Mouse (Mus musculus): ENCODE measurements around the gene Kmo. TPM values are rescaled to one million over a fixed set of nuclear protein-coding genes. Genes with fewer than 3 reads are reported as not detected.

Gene Kmo
- polyA plus RNA-seq, 1 experiment: 11.4 TPM

DNA sequence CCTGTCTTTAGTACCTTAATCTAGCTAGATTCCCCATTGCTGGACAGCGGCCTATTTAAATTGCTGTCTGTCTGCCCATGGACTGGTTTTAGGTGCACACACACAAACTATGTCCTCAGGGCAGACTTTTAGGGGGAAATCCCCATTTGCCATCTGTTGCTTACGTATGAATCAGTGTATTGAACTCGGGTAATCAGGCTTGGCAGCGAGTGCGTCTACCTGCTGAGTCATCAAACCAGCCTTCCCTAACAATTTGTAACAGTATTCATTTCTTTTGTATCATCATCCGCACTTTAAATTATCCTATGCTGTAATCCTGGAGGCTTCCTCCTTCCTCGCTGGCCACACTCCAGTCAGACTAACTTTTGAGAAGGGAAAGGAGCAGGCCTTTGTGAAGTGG is 49.9 kb downstream of the Kmo start:
- Histone ChIP-seq H3K4me3 (replicated peaks; ENCODE audit: control insufficient read depth, low read depth, low read length) (no peak overlapping the region), H3K27ac (ENCODE audit: control insufficient read depth, insufficient read depth, low read depth, low read length, poor library complexity) (no peak overlapping the region), H3K4me1 (ENCODE audit: control insufficient read depth, insufficient read depth, low read length) (no peaks in the 10 kb centered on the region)
- 70% methylated on average over 7 of the region's 7 CpGs for WGBS
- no peak for TF ChIP-seq CTCF (IDR thresholded peaks at IDR 0.05; ENCODE audit: control insufficient read depth, insufficient read depth, low read length)
- no peak for TF ChIP-seq POLR2A (IDR thresholded peaks at IDR 0.05; ENCODE audit: borderline replicate concordance, control insufficient read depth, low read depth, low read length)

DNA sequence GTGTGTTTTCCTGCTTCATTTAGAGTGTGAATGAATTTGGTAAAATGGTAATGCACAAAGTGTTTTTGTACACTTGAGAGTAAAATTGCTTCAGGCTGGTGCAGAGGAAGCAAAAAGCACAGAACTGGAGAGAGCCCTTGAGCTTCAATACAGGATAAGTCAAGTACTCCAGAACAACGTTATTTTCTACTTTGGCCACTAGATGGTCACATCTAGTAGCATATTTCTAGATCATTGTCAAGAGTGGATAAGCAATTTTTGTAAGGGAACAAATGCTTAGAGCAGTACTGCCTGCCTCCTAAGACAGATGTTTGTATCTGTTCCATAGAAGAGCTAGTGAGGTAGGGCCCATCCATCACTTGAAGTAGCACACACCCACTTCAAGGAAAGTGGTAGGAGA is 51.4 kb downstream of the Kmo start:
- H3K4me1 ChIP-seq (ENCODE audit: control insufficient read depth, insufficient read depth, low read length): no peaks in the 10 kb centered on the region
- H3K27ac ChIP-seq (ENCODE audit: control insufficient read depth, insufficient read depth, low read depth, low read length, poor library complexity): no peak overlapping the region
- TF ChIP-seq CTCF (IDR thresholded peaks at IDR 0.05; ENCODE audit: control insufficient read depth, insufficient read depth, low read length): no peak
- TF ChIP-seq POLR2A (IDR thresholded peaks at IDR 0.05; ENCODE audit: borderline replicate concordance, control insufficient read depth, low read depth, low read length): no peak
- no peak overlapping the region for H3K4me3 ChIP-seq (replicated peaks; ENCODE audit: control insufficient read depth, low read depth, low read length)
- 3% methylated on average over 1 of the region's 1 CpGs for WGBS

DNA sequence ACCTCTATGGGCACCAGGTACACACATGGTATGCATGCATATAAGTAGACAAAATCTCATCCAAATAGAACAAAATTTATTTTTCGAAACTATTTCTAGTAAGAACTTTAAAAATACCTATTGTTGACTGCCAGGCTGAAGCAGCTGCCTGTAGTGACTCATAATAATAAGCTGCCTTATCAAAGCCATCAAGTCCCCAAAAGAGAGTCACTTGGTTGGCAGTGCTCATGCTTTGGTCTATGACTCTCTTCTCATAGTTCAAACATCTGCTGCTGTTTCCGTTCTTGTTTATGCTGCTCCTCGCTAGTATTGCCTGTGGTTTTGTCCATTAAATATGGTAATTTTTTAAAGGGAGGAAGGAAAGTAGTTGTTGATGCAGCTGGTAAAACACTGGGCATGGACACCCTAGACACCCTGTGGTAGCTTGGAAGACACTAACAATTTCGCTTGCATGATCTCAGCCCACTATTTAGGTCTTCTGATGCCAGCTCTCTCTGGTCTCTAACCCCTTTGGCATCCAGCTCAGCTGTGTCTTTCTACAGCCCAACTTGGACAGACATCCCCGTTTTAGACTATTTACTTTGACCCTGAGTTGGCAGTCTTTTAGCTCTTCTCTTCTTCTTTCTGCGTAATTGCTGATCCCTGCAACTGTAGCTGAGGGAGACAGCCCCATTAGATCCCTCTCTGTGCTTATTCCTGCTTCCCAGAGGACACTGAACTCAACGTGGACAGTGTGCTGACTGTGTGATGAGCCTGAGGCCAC is 53.6 kb downstream of the Kmo start:
- H3K4me3 ChIP-seq (replicated peaks; ENCODE audit: control insufficient read depth, low read depth, low read length): no peak overlapping the region
- 61% methylated on average over 7 of the region's 7 CpGs for WGBS
- H3K4me1 ChIP-seq (ENCODE audit: control insufficient read depth, insufficient read depth, low read length): no peaks in the 10 kb centered on the region
- no peak overlapping the region for H3K27ac ChIP-seq (ENCODE audit: control insufficient read depth, insufficient read depth, low read depth, low read length, poor library complexity)
- TF ChIP-seq POLR2A (IDR thresholded peaks at IDR 0.05; ENCODE audit: borderline replicate concordance, control insufficient read depth, low read depth, low read length) (no peak), CTCF (IDR thresholded peaks at IDR 0.05; ENCODE audit: control insufficient read depth, insufficient read depth, low read length) (no peak)

DNA sequence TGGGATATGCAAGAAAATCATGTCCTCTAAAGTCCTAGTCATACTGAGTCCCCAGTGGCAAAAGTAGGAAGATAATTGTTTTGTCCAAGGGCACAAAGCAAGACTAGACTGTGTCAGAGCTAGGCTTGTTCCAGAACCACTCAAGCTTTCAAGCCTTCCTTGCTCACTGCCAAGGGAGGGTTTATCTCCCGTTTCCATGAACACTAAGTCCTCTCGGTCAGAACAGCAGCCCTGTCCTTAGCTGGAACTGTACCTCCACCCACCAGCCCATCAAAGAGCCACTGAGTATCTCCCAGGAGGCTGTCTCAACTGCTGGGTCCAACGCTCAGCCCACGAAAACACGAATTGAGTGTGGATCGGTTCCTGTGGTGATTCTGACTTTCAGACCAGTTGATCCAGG is 54.9 kb downstream of the Kmo start:
- Histone ChIP-seq H3K4me1 (ENCODE audit: control insufficient read depth, insufficient read depth, low read length) (no peaks in the 10 kb centered on the region), H3K27ac (ENCODE audit: control insufficient read depth, insufficient read depth, low read depth, low read length, poor library complexity) (no peak overlapping the region), H3K4me3 (replicated peaks; ENCODE audit: control insufficient read depth, low read depth, low read length) (no peak overlapping the region)
- 68% methylated on average over 6 of the region's 6 CpGs for WGBS
- TF ChIP-seq POLR2A (IDR thresholded peaks at IDR 0.05; ENCODE audit: borderline replicate concordance, control insufficient read depth, low read depth, low read length): no peak
- no peak for TF ChIP-seq CTCF (IDR thresholded peaks at IDR 0.05; ENCODE audit: control insufficient read depth, insufficient read depth, low read length)

DNA sequence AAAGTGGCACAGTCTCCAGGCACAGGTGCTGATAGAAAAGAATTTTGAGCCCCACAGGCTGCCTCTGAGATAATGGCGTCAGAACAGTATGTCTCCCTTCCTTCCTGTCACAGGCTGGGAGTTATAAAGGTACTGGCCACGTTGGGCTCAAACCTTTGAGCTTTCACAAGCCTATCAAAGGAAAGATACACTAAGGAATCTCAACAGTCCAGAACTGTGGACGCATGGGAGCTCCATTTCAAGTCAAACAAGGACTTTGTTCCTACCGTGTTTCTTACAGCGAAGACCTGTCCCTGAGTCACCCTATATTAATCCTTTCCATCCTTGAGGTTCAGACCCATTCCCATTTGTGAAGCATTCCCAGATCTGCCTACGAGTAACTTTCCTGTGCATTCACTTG is 57.3 kb downstream of the Kmo start:
- Histone ChIP-seq H3K4me1 (ENCODE audit: control insufficient read depth, insufficient read depth, low read length) (no peaks in the 10 kb centered on the region), H3K4me3 (replicated peaks; ENCODE audit: control insufficient read depth, low read depth, low read length) (no peak overlapping the region), H3K27ac (ENCODE audit: control insufficient read depth, insufficient read depth, low read depth, low read length, poor library complexity) (no peak overlapping the region)
- TF ChIP-seq POLR2A (IDR thresholded peaks at IDR 0.05; ENCODE audit: borderline replicate concordance, control insufficient read depth, low read depth, low read length) (no peak), CTCF (IDR thresholded peaks at IDR 0.05; ENCODE audit: control insufficient read depth, insufficient read depth, low read length) (no peak)
- 72% methylated on average over 6 of the region's 6 CpGs for WGBS

DNA sequence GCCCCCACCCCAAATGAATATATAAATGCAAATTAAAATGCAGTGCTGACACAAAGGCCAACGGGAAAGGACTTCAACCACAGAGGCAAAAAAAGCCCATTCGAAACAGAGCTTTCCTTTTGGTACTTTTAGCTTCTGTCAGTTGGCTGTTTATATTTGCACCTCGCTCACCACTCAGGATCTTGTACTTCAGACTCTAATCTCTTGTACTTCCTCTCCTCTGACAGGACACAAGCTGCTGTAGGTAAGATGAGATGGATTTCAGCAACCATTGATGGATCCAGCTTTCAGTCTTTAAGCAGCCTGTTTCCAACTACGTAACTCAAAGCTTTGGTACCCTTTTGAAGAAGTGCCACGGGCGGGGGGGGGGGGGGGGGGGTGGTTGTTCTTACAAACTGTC is 60.8 kb downstream of the Kmo start:
- no peak overlapping the region for H3K4me3 ChIP-seq (replicated peaks; ENCODE audit: control insufficient read depth, low read depth, low read length)
- WGBS: 59% methylated on average over 6 of the region's 6 CpGs
- H3K4me1 ChIP-seq (ENCODE audit: control insufficient read depth, insufficient read depth, low read length): no peaks in the 10 kb centered on the region
- TF ChIP-seq CTCF (IDR thresholded peaks at IDR 0.05; ENCODE audit: control insufficient read depth, insufficient read depth, low read length): no peak
- TF ChIP-seq POLR2A (IDR thresholded peaks at IDR 0.05; ENCODE audit: borderline replicate concordance, control insufficient read depth, low read depth, low read length): no peak
- no peak overlapping the region for H3K27ac ChIP-seq (ENCODE audit: control insufficient read depth, insufficient read depth, low read depth, low read length, poor library complexity)

DNA sequence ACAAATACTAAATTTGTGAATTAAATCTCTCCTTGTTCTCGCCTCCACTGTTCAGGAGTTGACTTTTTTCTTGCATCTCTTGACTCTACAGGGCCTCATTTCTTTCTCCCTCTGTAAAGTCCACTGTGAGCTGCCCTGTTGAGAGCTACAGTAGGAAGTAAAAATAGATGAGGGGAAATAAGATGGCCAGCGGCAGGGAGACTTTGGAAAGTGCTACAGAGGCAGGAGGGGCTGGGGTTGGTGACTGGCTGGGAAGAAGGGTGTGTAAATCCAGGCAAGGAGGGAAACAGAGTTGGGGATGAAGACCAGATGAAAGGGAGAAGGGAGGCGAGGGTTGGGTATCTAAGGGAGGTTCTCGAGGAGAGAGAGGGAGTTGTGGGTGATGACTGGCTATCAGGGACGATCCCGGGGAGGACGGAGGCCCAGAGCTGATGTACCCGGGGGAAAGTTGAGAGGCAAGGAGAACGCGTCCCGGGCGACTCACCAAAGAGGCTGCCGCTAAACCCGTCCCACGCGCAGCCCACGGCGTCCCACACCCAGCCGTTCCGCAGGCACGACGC is 71.6 kb downstream of the Kmo start:
- Histone ChIP-seq H3K4me1 (ENCODE audit: control insufficient read depth, insufficient read depth, low read length) (no peaks in the 10 kb centered on the region), H3K27ac (ENCODE audit: control insufficient read depth, insufficient read depth, low read depth, low read length, poor library complexity) (peak overlapping the region; percentile 82; the same call in 1 of the 2 replicates), H3K4me3 (replicated peaks; ENCODE audit: control insufficient read depth, low read depth, low read length) (peak overlapping the region; percentile 94)
- no peak for TF ChIP-seq POLR2A (IDR thresholded peaks at IDR 0.05; ENCODE audit: borderline replicate concordance, control insufficient read depth, low read depth, low read length)
- no peak for TF ChIP-seq CTCF (IDR thresholded peaks at IDR 0.05; ENCODE audit: control insufficient read depth, insufficient read depth, low read length)
- WGBS: 3% methylated on average over 22 of the region's 22 CpGs

DNA sequence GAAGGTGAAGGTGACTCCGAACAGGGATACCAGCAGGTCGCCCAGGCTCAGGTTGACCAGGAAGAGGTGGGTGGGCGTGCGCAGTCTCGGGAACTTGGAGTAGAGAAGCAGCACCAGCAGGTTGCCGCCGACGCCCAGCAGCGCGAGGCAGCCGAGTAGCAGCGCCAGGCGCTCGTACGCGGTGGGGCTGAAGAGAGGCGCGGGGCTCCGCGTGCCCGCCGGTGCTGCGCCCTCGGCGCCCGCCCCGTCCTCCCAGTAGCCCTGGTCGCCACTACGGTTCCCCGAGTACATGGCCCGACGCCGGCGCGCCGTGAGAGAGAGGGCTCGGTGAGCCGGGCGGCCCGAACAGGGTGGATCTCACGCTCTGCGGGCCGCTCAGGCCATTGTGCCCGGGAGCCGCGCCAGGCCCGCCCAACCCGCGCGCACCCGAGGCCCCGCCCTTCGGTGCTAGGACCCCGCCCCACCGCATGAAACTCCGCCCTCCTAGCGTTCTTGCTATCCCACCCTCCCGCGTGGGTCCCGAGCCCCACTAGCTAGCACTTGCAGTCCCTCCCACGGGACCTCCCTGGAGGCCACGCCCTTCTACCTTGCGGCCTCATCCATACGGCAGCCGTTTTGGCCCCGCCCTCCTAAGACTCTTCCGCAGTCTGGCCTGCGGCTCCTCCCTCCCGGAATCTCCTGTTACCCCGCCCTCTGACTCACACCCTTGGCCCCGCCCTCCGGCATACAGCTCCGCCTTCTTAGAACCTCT is 72.2 kb downstream of the Kmo start, which contains the start of the genes Opn3 and Chml:
Gene Opn3, minus strand, starts transcription at position 531 of the 751 bp plus-strand sequence.
Gene Chml, minus strand, starts transcription at position 656 of the 751 bp plus-strand sequence.
- Histone ChIP-seq H3K4me3 (replicated peaks; ENCODE audit: control insufficient read depth, low read depth, low read length) (peak within 1 kb of the TSS; percentile 94), H3K27ac (ENCODE audit: control insufficient read depth, insufficient read depth, low read depth, low read length, poor library complexity) (peak within 1 kb of the TSS; percentile 82; the same call in 1 of the 2 replicates), H3K4me1 (ENCODE audit: control insufficient read depth, insufficient read depth, low read length) (no peaks in the 10 kb centered on the region)
- TF ChIP-seq POLR2A (IDR thresholded peaks at IDR 0.05; ENCODE audit: borderline replicate concordance, control insufficient read depth, low read depth, low read length) (peak; percentile 86; the same call in 1 of the 2 replicates), CTCF (IDR thresholded peaks at IDR 0.05; ENCODE audit: control insufficient read depth, insufficient read depth, low read length) (no peak)
- under 1% methylated on average over 73 of the region's 73 CpGs for WGBS
